Mouse (Mus musculus) WW6 (cell line): Measurements from ENCODE around the gene Tcap.

Experiments
- DNase-seq: peaks from one replicate; pipeline ENCODE4 v3.0.0-alpha.2; 2013; ENCODE audit warnings: low read depth, low spot score

Tcap gene

GRCm38 (mm10) chr11:98383261-98384030 is at the start of gene Tcap:
Gene Tcap (plus strand): TSS chr11:98383811.
- no peak for DNase-seq

GRCm38 (mm10) chr11:98333981-98334741 is 49.5 kb upstream of the Tcap start:
- no peak for DNase-seq

- DNase-seq: no peak
Observed at GRCm38 (mm10) chr11:98335250-98335649, 48.4 kb upstream of the Tcap start.

GRCm38 (mm10) chr11:98336245-98337107 is 47.1 kb upstream of the Tcap start:
- DNase-seq: no peak

GRCm38 (mm10) chr11:98338507-98338961 is 45.1 kb upstream of the Tcap start:
- DNase-seq: no peak

GRCm38 (mm10) chr11:98339071-98339501 is 44.5 kb upstream of the Tcap start:
- no peak for DNase-seq

- DNase-seq: no peak
Observed at GRCm38 (mm10) chr11:98339679-98340287, 43.8 kb upstream of the Tcap start.

GRCm38 (mm10) chr11:98340597-98340996 is 43.0 kb upstream of the Tcap start:
- no peak for DNase-seq

- DNase-seq: no peak
Observed at GRCm38 (mm10) chr11:98341174-98341573, 42.4 kb upstream of the Tcap start.

- peak; percentile 78 for DNase-seq
Observed at GRCm38 (mm10) chr11:98342000-98342945, 41.3 kb upstream of the Tcap start.

- peak; percentile 72 for DNase-seq
Observed at GRCm38 (mm10) chr11:98345253-98345652, 38.4 kb upstream of the Tcap start.

- DNase-seq: no peak
Observed at GRCm38 (mm10) chr11:98346168-98346567, 37.4 kb upstream of the Tcap start.

- no peak for DNase-seq
Observed at GRCm38 (mm10) chr11:98347385-98348082, 36.1 kb upstream of the Tcap start.

- no peak for DNase-seq
Observed at GRCm38 (mm10) chr11:98348083-98348961, 35.3 kb upstream of the Tcap start, which contains the start of gene Ppp1r1b. Gene Ppp1r1b (plus strand): TSS chr11:98348404.

GRCm38 (mm10) chr11:98349308-98349707 is 34.3 kb upstream of the Tcap start:
- no peak for DNase-seq

GRCm38 (mm10) chr11:98352272-98352990 is 31.2 kb upstream of the Tcap start:
- DNase-seq: no peak

- DNase-seq: no peak
Observed at GRCm38 (mm10) chr11:98353651-98354211, 29.9 kb upstream of the Tcap start.
